Mouse (Mus musculus) lung, embryonic 16.5 days (tissue): Measurements from ENCODE around the gene Pglyrp2. TPM values are rescaled to one million over a fixed set of nuclear protein-coding genes. Genes with fewer than 3 reads are reported as not detected.

ENCODE experiments used
- ATAC-seq: fragments of 200-750 bp; cut with Nextera tagmentation; 2 replicates; pipeline ENCODE4 v1.8.0; 2017; ENCODE audit warnings: low read depth, mild to moderate bottlenecking, moderate library complexity
- H3K27ac ChIP-seq: fragments of 300-500 bp; sonication (generic); 2 replicates; pipeline ENCODE4 v1.5.1; 2014; ENCODE audit warnings: mild to moderate bottlenecking, control low read depth, low read length
- H3K27me3 ChIP-seq: fragments of 300-500 bp; sonication (generic); 2 replicates; pipeline ENCODE4 v1.6.1; 2014; ENCODE audit warnings: low read depth, low read length, mixed read lengths; ENCODE audit not compliant: control insufficient read depth, insufficient read depth
- H3K36me3 ChIP-seq: fragments of 300-500 bp; sonication (generic); 2 replicates; pipeline ENCODE4 v1.6.1; 2014; ENCODE audit warnings: low read length; ENCODE audit not compliant: control insufficient read depth, insufficient read depth
- H3K4me1 ChIP-seq: fragments of 300-500 bp; sonication (generic); replicated peaks from 2 replicates; pipeline ENCODE4 v1.6.1; 2014; ENCODE audit warnings: low read length, mixed read lengths; ENCODE audit not compliant: control insufficient read depth, insufficient read depth
- H3K4me2 ChIP-seq: fragments of 300-500 bp; sonication (generic); 2 replicates; pipeline ENCODE4 v1.6.1; 2014; ENCODE audit warnings: low read depth, low read length, control low read depth
- H3K4me3 ChIP-seq: fragments of 300-500 bp; sonication (generic); 2 replicates; pipeline ENCODE4 v1.5.1; 2014; ENCODE audit warnings: mild to moderate bottlenecking, low read length, control low read depth
- H3K9ac ChIP-seq: fragments of 300-500 bp; sonication (generic); 2 replicates; pipeline ENCODE4 v1.6.1; 2014; ENCODE audit warnings: low read length, control low read depth
- H3K9me3 ChIP-seq: fragments of 300-500 bp; sonication (generic); 2 replicates; pipeline ENCODE4 v1.6.1; 2016; ENCODE audit warnings: low read length; ENCODE audit not compliant: control insufficient read depth
- WGBS: fragments of 180-500 bp; shearing (Covaris S2); extraction: QIAGEN DNeasy Blood & Tissue Kit; methylation state at CpG from one replicate; pipeline ENCODE4 v1.1.7; 2014; 5-methylcytosine and 5-hydroxymethylcytosine counted together
- polyA plus RNA-seq: library from polyadenylated mRNA; unstranded; fragments of >200 nt; fragmentation: Nextera tagmentation; extraction: Ambion mirVana; gene quantifications from 2 replicates; pipeline ENCODE4 v1.2.1, GENCODE M21; 2015

Pglyrp2 gene
- polyA plus RNA-seq, 1 experiment from 2014 or later, result not detected

GRCm38 (mm10) chr17:32388370-32389100 lies 35.4 kb downstream of the Pglyrp2 start:
- WGBS, result 1% methylated on average over 39 of the region's 39 CpGs
- Histone ChIP-seq H3K4me3 (peak overlapping the region; percentile 80), H3K27ac (peak overlapping the region; percentile 78), H3K36me3 (no peaks in the 10 kb centered on the region; the same call in 1 of the 2 replicates), H3K4me1 (peaks cover 8% of the 10 kb centered on the region; the same call in 1 of the 2 replicates), H3K9ac (peak overlapping the region; percentile 88), H3K27me3 (peaks cover 24% of the 10 kb centered on the region), H3K9me3 (no peaks in the 10 kb centered on the region), H3K4me2 (peak overlapping the region; percentile 97)
- peak; percentile 54 for ATAC-seq

DNA sequence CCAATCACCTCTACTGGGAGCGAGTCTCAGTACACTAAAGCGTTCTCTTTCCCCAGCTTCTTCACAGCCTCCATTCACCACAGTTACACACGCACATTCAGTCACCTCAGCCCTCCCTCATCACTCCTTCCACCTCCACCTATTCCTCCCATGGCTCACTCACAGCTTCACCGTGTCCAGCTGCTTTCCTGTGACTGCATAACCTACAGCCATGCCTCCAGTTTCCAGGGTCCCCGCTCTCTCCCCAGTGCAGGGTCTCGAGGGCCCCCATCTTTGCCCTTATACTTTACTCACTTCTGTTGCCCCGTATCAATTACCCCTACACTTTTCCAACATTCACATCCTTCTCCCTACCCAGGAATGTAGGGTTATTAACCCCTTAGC lies 36.0 kb downstream of the Pglyrp2 start:
- ATAC-seq, result no peak
- WGBS, result 28% methylated on average over 7 of the region's 7 CpGs
- peak overlapping the region; percentile 88 for H3K9ac ChIP-seq
- peak overlapping the region; percentile 39; the same call in 1 of the 2 replicates for H3K27ac ChIP-seq
- peak overlapping the region; percentile 97 for H3K4me2 ChIP-seq
- peaks cover 8% of the 10 kb centered on the region; the same call in 1 of the 2 replicates for H3K4me1 ChIP-seq
- H3K27me3 ChIP-seq, result peaks cover 20% of the 10 kb centered on the region
- no peaks in the 10 kb centered on the region for H3K9me3 ChIP-seq
- peaks cover 2% of the 10 kb centered on the region; the same call in 1 of the 2 replicates for H3K36me3 ChIP-seq
- H3K4me3 ChIP-seq, result peak overlapping the region; percentile 80

DNA sequence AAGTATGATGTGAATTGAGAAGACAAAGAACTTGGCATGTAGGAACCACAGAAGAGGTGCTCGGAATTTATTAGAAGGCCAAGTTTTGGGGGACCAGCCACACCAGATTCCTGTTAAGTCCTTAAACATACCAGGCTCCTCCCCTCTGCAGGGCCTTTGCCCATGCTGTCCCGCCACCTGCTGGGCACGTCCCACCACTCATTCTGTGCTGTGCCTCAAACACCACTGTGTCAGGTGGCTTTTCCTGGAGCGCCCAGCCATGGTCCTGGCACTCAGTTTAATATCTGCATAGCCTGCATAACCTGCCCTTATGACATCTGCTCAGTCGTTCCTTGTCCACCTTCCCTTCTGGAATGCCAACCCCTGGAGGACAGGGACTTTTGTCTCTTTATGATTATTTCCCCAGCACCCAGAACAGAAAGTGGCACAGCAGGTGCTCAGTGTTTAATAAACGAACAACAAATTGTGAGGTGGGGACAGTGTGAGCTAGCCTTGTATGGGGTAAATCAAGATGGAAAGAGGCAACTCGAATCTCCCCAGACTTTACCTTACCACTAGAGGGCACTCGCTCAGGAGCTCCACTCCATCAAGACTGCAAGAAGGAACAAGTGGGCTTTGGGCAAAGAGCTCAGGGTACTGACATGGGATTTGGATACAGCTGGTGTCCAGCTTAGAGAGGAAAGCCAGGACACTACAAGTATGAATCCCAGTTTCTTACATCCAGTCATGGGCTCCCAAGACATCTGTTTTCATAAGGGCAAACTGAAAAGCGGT lies 37.1 kb downstream of the Pglyrp2 start:
- Histone ChIP-seq H3K27me3 (peaks cover 9% of the 10 kb centered on the region), H3K4me3 (no peak overlapping the region), H3K4me1 (peaks cover 5% of the 10 kb centered on the region; the same call in 1 of the 2 replicates), H3K36me3 (peaks cover 4% of the 10 kb centered on the region; the same call in 1 of the 2 replicates), H3K4me2 (no peak overlapping the region), H3K9me3 (no peaks in the 10 kb centered on the region), H3K27ac (no peak overlapping the region), H3K9ac (no peak overlapping the region)
- 58% methylated on average over 9 of the region's 9 CpGs for WGBS
- ATAC-seq, result no peak

- Histone ChIP-seq H3K9me3 (no peaks in the 10 kb centered on the region), H3K36me3 (peaks cover 4% of the 10 kb centered on the region; the same call in 1 of the 2 replicates), H3K4me1 (peaks cover 5% of the 10 kb centered on the region; the same call in 1 of the 2 replicates), H3K9ac (no peak overlapping the region), H3K4me3 (no peak overlapping the region), H3K27me3 (no peaks in the 10 kb centered on the region), H3K27ac (no peak overlapping the region), H3K4me2 (no peak overlapping the region)
- no peak for ATAC-seq
- WGBS, result 78% methylated on average over 5 of the region's 5 CpGs
Measured at GRCm38 (mm10) chr17:32383661-32384060, 40.3 kb downstream of the Pglyrp2 start.

DNA sequence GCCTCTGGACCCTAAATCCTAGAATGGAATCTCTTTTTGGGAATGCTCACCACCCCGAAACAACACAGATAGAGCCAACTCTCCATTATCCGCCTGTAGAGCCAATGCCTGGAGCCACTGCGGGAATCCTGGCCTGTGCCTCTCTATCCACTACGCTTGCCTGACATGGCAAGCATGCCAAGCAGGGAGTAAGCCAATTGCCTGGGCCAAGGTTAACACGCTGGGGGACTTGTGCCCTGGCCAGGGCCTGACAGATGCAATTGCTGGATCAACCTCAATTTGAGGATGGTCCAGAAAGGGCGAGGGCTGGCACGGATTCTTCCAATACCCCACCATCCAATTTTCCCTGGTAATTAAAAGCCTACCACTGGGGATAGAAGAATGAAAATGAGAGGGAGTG lies 41.4 kb downstream of the Pglyrp2 start:
- peaks cover 4% of the 10 kb centered on the region; the same call in 1 of the 2 replicates for H3K36me3 ChIP-seq
- no peak for ATAC-seq
- H3K27ac ChIP-seq, result no peak overlapping the region
- no peaks in the 10 kb centered on the region; the same call in 1 of the 2 replicates for H3K4me1 ChIP-seq
- H3K4me2 ChIP-seq, result no peak overlapping the region
- H3K27me3 ChIP-seq, result no peaks in the 10 kb centered on the region
- H3K4me3 ChIP-seq, result no peak overlapping the region
- WGBS, result 88% methylated on average over 7 of the region's 7 CpGs
- H3K9ac ChIP-seq, result no peak overlapping the region
- H3K9me3 ChIP-seq, result no peaks in the 10 kb centered on the region

DNA sequence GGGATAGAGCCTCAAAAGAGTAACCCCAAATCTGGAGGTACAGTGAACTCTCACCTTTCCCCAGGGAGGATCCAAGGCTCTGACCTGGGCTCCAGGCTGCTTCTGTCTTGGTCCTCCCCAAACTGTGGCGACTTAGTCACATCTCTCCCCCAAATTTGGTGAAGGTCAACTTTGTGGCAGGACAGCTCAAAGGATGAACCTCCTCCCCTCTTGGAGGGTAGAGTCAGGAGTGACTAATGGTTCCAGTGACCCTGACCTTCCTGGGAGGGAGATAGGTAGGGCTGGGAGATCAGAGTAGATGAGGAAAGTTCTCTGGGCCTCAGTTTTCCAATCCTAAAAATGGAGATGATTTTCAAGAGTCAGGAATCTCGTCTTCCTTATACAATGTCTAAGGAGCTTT lies 45.2 kb downstream of the Pglyrp2 start:
- Histone ChIP-seq H3K27me3 (no peaks in the 10 kb centered on the region), H3K4me1 (no peaks in the 10 kb centered on the region), H3K4me3 (no peak overlapping the region), H3K9me3 (no peaks in the 10 kb centered on the region), H3K27ac (no peak overlapping the region), H3K9ac (no peak overlapping the region), H3K36me3 (peaks cover 6% of the 10 kb centered on the region; the same call in 1 of the 2 replicates), H3K4me2 (no peak overlapping the region)
- WGBS, result 73% methylated on average over 2 of the region's 2 CpGs
- ATAC-seq, result no peak

GRCm38 (mm10) chr17:32377137-32377536 lies 46.8 kb downstream of the Pglyrp2 start:
- Histone ChIP-seq H3K9ac (no peak overlapping the region), H3K36me3 (0 out of 2 replicates have a peak, but pooled peaks cover 2% of the 10 kb centered on the region), H3K27ac (no peak overlapping the region), H3K4me1 (no peaks in the 10 kb centered on the region), H3K27me3 (no peaks in the 10 kb centered on the region), H3K4me3 (no peak overlapping the region), H3K9me3 (no peaks in the 10 kb centered on the region), H3K4me2 (no peak overlapping the region)
- no peak for ATAC-seq
- 70% methylated on average over 9 of the region's 9 CpGs for WGBS

GRCm38 (mm10) chr17:32376475-32376874 lies 47.5 kb downstream of the Pglyrp2 start:
- H3K36me3 ChIP-seq, result 0 out of 2 replicates have a peak, but pooled peaks cover 2% of the 10 kb centered on the region
- H3K9me3 ChIP-seq, result no peaks in the 10 kb centered on the region
- no peaks in the 10 kb centered on the region for H3K4me1 ChIP-seq
- H3K4me2 ChIP-seq, result no peak overlapping the region
- H3K27me3 ChIP-seq, result no peaks in the 10 kb centered on the region
- no peak overlapping the region for H3K4me3 ChIP-seq
- no peak for ATAC-seq
- H3K9ac ChIP-seq, result no peak overlapping the region
- no peak overlapping the region for H3K27ac ChIP-seq
- 80% methylated on average over 15 of the region's 15 CpGs for WGBS

DNA sequence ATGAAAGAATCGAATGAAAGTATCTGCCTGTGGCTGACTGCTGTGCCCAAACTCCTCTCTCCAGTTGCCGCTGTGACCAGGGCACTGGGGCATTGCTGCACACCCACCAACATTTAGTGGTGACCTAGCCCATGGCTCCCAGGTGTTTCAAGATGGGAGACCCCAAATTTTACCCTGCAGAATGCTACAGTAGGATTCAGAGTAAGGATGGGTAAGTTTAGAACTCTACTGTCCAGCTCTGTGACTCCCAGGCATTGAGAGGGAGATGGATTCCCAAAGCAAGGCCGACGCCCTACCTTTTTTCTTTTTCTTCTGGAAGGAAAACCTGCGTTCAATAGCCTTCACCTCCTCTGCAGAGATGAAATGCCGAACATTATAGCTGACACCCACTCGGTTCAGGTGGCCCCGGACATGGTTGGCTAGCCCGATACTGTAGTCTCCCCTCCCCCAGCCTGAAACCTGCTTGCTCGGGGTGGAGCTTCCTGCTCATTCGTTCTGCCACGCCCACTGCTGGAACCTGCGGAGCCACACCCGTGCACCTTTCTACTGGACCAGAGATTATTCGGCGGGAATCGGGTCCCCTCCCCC lies 54.9 kb downstream of the Pglyrp2 start:
- Histone ChIP-seq H3K27ac (peak overlapping the region; percentile 68; the same call in 1 of the 2 replicates), H3K4me2 (peak overlapping the region; percentile 52), H3K4me3 (peak overlapping the region; percentile 50), H3K9me3 (no peaks in the 10 kb centered on the region), H3K9ac (peak overlapping the region; percentile 65), H3K4me1 (peaks cover 11% of the 10 kb centered on the region), H3K27me3 (no peaks in the 10 kb centered on the region), H3K36me3 (no peaks in the 10 kb centered on the region)
- peak; percentile 32; the same call in 1 of the 2 replicates for ATAC-seq
- WGBS, result 20% methylated on average over 10 of the region's 17 CpGs
